Mouse (Mus musculus): ENCODE measurements around the gene Supt16.
A peak's percentile ranks its signal among the peaks of the same experiment; 100 is the strongest.

The Supt16 gene

DNA sequence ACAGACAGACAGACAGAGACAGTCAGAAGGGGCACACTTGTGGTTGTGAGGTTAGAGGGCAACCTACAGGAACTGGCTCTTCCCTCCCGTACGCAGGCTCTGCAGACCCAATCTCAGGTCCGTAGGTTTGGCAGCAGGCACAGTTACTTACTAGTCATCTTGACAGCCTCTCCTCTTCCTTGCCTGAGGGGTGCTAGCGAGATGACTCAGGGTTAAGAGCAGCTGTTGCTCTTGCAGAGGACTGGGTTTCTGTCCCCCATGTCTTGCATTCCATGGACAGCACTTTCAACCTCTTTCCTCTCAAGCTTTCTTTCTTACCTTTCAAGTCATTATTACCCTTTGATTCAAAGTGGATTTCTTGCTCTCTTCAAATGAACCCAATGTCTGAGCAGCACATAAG is 53.1 kb downstream of the Supt16 start:
- no peak for DNase-seq

DNA sequence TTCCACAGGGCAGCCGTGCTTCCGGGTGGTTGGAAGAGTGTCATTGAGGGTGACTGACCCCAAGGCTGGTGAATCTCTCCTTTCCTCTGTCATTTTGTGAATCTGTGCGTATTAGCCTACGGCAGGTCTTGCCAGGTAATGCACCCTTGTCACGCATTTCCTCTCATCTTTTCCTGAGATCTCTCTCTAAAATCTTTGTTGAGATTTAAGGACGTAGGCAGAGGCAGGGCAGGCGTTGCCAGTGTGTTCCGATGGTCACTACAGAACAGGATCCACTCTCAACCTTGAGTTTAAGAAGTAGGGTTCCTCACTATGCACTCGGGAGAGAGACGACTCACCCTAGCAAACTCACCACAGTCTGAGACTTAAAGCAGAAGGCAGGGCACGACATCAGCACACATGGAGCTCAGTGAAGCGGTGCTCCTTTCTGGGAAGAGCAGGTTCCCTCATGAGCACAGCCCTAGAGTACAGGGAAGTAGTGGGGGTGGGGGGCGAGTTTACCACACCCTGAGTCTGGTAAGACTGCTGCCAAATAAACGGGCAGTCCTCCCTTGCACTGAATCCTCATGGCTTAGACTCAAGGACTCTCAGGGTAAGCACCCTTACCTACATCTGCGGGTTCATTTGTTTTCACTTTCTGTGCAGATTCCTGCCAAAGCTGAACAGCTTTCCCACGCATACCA is 55.6 kb downstream of the Supt16 start:
- no peak for DNase-seq

DNA sequence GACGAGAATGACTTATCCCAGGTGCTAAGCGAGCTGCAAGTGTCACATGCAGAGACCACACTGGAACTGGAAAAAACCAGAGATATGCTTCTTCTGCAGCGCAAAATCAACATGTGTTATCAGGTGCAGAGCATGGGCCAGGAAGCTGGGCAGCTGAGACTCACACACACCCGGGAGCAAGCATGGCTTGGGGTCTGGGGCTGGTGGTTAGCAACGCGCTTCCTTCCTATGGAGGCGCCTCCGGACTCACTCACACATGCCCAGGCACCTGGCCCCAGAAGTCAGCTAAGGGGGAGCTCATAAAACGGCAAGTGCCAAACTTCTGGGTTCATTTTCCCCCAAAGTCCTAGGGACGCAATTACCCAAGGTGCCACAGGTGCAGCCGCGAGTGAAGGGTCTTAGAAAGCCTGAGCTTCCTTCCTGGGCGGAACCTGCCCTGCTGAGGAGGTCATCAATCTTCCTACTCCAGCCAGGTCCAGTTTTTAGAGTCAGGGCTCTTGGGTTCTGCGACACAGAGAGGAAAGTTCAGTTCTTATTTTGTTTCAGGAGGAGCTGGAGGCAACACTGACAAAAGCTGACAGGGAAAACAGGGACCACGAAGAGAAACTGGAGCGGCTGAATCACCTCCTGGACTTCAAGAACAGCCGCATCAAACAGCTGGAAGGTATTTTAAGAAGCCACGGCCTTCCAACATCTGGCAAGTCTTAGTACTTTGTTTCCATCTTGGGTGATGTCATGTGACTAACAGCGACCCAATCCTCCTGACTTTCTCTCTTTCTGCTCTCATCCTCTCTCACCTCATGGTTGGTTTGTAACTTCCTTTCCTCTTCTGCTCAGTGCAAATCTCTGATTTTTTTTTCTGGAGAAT is 56.4 kb downstream of the Supt16 start:
- DNase-seq: no peak

DNA sequence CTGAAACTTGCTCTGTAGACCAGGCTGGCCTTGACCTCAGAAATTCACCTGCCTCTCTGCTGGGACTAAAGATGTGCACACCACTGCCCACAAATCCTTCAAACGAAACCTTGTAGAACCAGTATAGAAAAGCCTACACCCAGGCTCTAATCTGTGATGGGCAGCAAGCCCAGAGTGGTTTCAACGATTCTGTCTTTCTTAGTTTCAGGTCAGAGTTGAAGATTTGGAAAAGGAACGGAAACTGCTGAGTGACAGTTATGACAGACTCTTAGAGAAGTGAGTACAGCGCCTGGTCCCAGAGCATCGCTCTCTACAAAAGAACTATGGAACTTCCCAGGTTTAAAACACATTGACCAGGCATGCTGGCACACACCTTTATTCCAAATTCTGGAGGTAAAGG is 63.6 kb downstream of the Supt16 start:
- no peak for DNase-seq

DNA sequence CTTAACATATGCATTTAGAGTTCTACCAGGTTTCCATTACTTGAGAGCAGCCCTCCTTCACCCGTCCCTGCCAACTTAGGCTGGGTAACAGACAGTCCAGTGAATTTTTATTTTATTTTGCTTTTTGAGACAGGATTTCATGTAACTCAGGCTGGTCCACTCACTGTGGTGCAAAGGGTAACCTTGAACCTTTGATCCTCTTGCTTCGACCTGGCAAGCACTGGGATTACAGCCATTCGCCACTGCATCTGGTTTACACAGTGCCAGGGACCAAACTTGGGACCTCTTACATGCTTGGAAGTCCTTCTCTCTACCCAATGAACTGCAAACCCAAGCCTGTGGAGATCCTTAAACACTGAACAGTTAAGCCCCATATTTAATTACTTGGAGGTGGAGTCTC is 72.6 kb downstream of the Supt16 start:
- no peak for DNase-seq

DNA sequence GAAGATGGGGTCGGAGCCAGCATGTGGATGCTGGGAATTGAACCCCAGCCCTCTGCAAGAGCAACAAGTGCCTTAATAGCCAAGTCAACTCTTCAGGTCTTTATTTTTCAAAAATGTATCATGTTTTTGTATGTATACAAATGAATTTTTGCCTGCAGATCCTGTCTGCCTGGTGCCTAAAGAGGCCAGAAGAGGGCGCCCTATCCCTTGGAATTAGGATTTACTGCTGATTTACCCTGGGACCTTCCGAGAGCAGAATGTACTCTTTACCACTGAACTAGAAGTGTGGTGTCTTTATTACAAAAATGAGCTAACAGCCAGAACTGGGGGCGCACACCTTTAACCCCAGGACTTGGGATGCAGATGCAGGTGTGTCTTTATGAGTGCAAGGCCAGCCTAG is 73.3 kb downstream of the Supt16 start:
- peak; percentile 73 to 80 for DNase-seq

DNA sequence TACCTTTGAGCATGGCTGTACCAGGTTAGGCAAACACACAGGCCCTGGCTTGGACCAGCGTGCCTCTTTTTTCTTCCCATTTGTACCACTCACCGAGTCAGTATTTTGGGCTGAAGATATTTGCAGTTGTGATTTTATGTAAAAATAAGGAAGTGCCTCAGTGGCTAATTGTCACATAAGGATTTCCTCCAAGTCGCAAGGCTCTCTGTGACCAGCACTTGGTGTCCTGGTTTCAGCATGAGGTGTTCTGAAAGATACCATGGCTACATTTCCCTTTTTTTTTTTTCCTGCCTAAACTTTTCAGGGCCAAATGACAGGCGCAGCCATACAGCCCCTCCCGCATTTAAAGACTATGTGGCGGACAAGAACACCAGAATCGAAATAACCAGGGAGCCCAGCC is 77.0 kb downstream of the Supt16 start:
- no peak for DNase-seq

DNA sequence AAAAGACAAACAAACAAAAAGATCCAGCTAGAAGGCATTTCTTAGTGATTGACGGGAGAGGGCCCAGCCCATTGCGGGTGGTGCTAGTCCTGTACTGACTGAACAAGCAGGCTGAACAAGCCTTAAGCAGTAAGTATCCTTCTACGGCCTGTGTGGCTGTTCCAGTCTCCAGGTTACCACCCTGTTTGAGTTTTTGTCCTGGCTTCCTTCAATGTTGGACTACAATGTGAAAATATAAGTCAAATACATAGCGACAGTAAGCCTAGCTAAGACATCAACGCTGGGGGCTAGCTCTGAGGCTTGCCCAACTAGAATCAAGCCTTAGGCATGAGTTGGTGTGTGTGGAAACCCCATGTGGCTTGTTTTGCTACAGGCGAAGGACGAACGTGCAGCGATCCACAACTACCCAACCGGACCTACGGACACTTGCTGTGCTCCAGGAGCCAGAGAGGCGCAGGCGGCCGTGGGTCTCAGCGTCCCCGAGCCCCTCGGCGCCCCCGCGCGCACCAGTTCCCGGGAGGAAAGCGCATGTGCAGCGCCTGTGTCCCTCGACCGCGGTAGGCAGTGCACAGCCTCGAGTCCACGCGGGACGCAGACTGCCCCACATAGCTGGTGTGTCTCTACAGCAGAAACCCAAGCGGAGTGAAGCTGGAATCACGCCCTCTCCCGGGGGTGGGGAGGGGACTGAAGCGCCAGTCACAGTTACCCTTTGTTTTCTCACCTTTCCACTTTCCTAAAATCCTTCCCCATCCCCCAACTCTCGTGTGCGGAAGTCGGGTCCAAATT is 78.2 kb downstream of the Supt16 start:
- peak; percentile 68 to 73 for DNase-seq

DNA sequence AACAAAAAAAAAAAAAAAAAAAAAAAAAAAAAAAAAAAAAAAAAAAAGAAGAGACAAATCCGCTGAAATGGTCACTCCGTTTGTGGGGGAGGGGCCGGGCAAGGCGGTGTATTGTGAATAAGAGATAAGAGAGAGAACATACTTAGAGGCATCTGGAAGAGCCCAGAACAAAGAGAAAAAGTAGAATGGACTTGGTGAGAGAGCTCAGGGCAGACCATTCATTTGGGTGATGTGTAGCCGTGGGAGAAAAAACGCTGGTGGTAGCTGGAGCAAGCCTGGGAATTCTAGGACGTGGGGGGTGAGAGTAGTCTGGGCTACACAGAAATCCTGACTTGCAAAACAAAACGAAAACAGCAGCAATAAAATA is 78.8 kb downstream of the Supt16 start:
- no peak for DNase-seq

DNA sequence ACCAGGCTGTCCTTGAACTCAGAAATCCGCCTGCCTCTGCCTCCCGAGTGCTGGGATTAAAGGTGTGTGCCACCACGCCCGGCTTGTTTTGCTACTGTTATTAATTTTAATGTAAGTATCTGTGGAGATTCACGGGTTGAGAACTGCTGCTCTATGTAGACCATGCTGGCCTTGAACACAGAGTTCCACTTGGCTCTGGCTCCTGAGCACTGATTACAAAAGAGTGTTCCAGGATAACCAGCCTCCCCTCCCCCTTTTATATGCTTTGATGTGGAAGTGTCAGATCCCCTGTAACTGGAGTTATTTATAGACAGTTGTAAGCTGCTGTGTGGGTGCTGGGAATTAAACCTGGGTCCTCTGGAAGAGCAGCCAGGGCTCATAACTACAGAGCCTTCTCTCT is 80.0 kb downstream of the Supt16 start:
- DNase-seq: no peak

DNA sequence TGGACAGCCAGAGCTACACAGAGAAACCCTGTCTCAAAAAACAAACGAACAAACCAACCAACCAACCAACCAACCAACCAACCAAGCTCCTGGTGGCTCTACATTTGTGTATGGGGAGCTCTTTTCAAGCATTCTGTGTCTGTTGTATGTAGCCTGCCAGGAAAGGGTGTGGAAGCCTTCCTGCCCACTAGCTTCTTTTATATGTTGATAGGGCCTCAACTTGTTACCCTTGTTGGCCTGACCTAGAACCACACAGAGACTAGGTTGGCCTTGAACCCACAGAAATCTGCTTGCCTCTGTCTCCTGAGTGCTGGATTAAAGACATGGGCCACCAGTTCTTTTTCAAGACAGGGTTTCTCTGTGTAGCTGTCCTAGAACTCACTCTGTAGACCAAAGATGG is 83.1 kb downstream of the Supt16 start:
- no peak for DNase-seq
